Mouse (Mus musculus) T-helper 17 cell (primary cell): ENCODE data around the gene Etv6.

Experiments used
- in situ Hi-C, 2 experiments: fragments of 300-600 bp; cut with MboI, MseI; formaldehyde crosslinking; loops; 1 replicate in 1 of 2; 2 replicates in 1 of 2; pipeline ENCODE4 v1.15.1; 2025; ENCODE audit warnings: high pct_unique_total_duplicates in 2 of 2

Etv6 gene

GRCm38 (mm10) chr6:134136315-134136714 lies 100.8 kb downstream of the Etv6 start:
- in situ Hi-C loops, result no loop called here

GRCm38 (mm10) chr6:134139359-134139758 lies 103.9 kb downstream of the Etv6 start:
- in situ Hi-C loops, result no loop called here

DNA sequence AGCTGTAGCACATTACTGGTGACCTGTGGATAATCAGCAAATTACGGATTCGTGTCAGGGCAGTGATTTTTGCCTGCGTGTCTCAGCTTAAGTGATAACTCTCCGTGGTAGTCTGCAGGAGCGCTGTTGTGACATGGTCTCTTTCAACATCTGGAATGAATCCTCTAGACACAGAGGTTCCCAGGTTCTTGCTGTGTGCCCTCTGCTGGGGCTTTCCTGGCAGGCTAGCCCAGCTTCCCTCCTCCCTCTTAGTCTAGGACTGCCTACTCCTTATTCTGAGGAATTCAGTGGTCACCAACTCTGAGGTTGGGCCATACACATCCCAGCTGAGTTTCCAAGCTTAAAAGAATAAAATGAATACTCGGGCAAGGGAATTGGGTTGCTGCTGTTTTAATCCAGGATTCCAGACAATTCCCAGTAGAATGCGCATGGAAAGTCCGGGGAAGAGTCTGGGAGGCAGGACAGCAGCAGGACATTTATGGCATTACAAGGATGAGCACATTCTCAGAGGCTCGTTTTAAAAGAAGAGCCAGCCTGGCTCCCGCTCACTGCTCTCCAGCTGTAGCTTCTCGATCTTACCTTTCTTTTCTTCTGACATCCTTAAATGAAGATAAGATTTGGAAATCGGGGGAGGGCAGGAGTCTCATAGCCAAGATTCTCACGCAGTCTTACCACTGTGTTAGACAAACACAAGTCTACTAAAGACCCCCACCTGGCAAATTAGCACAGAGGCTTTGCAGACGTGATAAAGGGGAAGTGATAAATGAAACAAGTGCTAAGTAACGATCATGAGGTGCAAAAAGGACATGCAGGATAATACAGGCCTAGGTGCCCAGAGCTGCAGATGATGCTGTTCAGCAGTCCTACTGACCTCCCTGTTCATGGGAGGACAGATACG lies 105.5 kb downstream of the Etv6 start:
- in situ Hi-C loops, result loop anchor here in 1 of 2 experiments (10.0 kb wide), 1 partner anchor 844 kb away; the partner anchor contains the start of gene Apold1

GRCm38 (mm10) chr6:134141616-134142165 lies 106.2 kb downstream of the Etv6 start:
- in situ Hi-C loops, result loop anchor here in 1 of 2 experiments (10.0 kb wide), 1 partner anchor 843 kb away; the partner anchor contains the start of gene Apold1

DNA sequence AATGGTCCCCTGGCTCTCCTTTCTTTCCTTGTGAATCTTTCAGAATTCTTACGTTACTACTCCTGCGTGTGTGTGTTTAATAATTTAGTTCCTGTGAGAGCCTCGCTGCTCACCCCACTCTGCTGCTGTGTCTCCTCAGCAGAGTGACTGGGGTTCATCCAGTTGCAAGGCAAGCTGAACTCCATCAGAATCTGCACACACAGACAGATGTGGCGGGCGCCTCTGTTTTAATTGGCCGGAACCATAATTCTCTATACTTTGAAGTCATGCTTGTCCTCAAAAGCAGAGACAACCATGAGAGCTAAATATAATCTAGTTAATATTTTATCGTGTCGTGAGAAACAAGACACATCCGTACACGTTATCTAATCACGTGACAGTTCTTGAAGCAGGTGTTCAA lies 107.2 kb downstream of the Etv6 start:
- in situ Hi-C loops, result loop anchor here in 1 of 2 experiments (10.0 kb wide), 1 partner anchor 842 kb away; the partner anchor contains the start of gene Apold1

DNA sequence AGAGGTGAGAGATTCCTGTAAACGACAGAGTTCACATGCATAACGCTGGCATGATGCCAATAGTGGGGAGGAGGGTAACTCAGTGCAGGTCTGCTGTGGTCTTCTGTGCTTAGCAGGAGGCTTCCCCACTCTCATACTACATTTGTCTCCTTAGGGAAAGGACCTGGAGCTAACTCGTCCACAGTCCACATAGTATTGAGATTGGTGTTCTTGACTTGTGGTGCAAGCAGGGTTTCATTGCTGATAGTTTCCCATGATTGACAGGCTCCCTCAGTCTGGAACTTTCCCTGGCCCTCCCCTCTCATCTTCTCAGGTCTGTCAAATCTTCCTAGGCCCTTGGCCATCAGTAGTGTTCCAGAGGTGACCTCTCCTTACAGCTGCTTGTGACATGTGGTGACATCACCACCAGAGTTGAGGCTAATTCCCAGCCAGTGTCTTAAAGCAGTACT lies 108.2 kb downstream of the Etv6 start:
- in situ Hi-C loops, result loop anchor here in 1 of 2 experiments (10.0 kb wide), 1 partner anchor 841 kb away; the partner anchor contains the start of gene Apold1

- in situ Hi-C loops, result loop anchor here in 1 of 2 experiments (10.0 kb wide), 1 partner anchor 840 kb away; the partner anchor contains the start of gene Apold1
Observed at GRCm38 (mm10) chr6:134144231-134145130, 109.0 kb downstream of the Etv6 start.

DNA sequence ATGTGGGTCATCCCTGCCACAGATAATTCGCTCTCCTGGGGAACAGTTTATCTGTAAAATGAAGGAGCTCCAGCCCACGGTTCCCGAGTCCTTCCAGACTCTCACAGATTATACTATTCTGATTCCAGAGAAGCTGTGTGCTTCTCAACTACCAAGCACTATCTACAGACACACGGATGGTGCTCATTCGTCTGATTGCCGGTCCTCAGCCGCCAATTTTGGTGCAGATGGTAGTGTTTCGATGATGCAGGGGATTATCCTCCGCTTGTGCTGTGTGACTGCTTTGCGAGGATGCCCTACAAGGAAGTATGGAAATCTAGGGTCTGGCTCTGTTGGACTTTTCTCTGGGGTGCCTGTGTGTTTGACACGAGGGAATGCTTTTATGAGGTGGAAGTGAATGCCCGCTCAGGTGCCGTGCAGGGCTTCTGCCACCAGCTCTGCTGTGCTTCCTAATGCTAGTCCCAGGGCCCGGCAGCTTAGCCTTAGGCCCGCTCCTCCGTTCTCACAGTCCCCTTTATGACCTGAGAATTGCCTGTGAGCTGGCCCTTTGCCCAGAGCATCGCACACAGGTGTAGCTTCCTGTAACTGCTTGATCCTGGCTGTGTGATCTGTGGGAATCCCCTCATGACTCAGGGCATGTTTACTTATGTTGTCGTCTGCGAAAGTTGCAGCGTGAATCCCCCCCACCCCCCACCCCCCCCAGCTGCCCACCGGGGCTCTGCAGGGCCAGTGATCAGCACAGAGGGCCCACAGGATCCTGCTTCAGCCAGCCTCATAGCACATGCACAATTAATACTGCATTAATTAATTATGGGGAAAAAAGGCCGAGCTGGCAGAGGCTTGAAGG lies 112.3 kb downstream of the Etv6 start:
- in situ Hi-C loops, result loop anchor here in 1 of 2 experiments (10.0 kb wide), 1 partner anchor 837 kb away; the partner anchor contains the start of gene Apold1

DNA sequence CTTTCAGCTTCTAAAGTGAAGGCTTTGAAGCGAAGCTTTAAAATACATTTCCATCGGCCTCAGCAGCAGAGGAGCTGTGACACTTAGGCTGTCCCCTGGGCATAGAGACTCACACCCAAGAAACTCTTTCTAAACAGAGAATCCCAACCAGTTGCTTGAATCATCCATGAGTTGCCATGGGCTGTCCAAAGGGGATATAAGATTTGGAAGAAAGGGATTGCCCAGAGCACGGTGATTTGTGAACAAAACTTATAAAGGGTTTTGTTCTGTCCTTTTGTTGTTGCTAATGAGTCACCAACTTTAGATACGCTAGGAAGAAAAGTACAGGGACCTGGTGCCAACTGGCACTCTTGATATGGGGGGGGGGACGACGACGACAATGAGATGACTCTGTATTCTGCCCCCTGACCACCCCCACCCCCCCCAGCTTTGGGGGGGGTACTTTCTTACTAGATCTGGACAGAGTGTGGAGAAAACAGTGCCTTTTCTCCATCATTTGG lies 113.0 kb downstream of the Etv6 start:
- in situ Hi-C loops, result loop anchor here in 1 of 2 experiments (10.0 kb wide), 1 partner anchor 836 kb away; the partner anchor contains the start of gene Apold1

- in situ Hi-C loops, result loop anchor here in 1 of 2 experiments (10.0 kb wide), 1 partner anchor 835 kb away; the partner anchor contains the start of gene Apold1
Observed at GRCm38 (mm10) chr6:134149606-134150005, 114.1 kb downstream of the Etv6 start.

- in situ Hi-C loops, result no loop called here
Observed at GRCm38 (mm10) chr6:134151022-134151680, 115.7 kb downstream of the Etv6 start.

GRCm38 (mm10) chr6:134151853-134152505 lies 116.5 kb downstream of the Etv6 start:
- in situ Hi-C loops, result no loop called here

- in situ Hi-C loops, result no loop called here
Observed at GRCm38 (mm10) chr6:134152539-134152938, 117.0 kb downstream of the Etv6 start.

- in situ Hi-C loops, result no loop called here
Observed at GRCm38 (mm10) chr6:134154746-134155145, 119.2 kb downstream of the Etv6 start.

- in situ Hi-C loops, result no loop called here
Observed at GRCm38 (mm10) chr6:134155900-134156623, 120.6 kb downstream of the Etv6 start.

DNA sequence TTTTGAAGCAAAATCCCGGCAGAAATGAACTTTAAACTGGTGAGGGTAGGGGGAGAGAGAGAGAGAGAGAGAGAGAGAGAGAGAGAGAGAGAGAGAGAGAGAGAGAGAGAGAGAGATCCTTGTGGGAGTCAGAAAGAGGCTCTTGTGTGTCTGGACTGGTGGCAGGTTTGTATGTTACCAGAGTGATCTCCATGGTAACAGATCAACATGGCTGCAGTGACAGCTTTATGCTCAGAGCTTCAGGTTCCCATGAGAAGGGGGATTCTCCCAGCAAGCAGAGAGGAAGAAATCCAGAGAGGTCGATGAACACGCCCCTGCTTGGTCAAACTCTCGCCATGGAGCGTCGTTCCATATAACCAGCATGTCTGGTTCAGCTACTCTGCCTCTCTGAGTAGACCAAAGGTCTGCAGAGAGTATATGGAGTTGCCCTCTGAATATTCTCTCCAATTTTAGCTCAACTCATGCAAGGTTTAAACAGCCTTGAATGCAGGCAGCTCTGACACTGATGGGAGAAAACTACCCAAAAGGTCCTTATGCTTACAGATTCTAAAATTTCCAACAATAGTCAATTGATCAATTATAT lies 122.1 kb downstream of the Etv6 start:
- in situ Hi-C loops, result no loop called here

DNA sequence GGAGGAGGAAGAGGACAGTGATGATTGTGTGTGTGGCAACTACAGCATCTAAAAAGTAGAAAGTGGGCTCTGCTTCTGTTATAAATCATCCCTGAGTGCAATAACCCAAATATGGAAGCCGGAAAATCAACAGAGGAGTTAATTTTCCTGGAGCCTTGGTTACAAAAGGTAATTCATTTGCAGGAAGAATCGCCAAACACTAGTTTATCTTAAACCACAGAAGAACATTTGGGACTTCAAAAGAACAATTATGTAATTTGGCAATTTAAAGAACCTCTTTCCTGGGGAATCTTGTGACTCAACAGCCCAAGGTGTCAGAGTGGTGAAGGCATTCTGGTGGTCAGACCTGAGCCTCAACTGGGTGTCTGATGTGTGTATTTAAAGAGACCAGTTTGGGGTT lies 122.7 kb downstream of the Etv6 start:
- in situ Hi-C loops, result no loop called here

DNA sequence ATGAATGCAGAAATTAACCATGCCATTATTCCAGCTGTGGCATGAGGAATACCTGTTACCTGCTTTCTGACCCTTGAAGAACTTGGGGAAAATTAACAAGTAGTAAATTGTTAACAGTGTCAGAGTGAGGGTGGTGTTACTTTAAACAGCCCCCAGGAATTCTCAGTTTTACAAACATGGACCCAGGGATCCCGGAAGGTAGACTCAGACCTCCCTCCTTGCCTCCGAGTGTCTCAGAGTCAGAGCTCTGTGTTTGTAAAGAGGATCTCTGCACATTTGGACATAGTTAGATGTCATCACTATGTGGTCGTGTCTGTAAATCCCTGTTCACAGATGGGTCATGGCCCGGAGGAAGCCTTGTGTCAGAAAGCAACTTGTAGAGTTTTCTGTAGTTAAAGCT lies 124.2 kb downstream of the Etv6 start:
- in situ Hi-C loops, result no loop called here
